Mouse (Mus musculus): ENCODE data around the gene Foxc2. TPM values are rescaled to one million over a fixed set of nuclear protein-coding genes. Genes with fewer than 3 reads are reported as not detected.

Foxc2 gene
- polyA plus RNA-seq, 1 experiment from 2014 or later = 17.0 TPM

- Histone ChIP-seq H3K4me1 (peaks cover 11% of the 10 kb centered on the region), H3K9me3 (no peaks in the 10 kb centered on the region), H3K27me3 (replicated peaks) (peaks cover 95% of the 10 kb centered on the region), H3K4me2 (replicated peaks) (no peak overlapping the region), H3K27ac (no peak overlapping the region), H3K9ac (no peak overlapping the region), H3K4me3 (0 out of 2 replicates have a peak overlapping the region, but pooled peaks have one; percentile 2), H3K36me3 (no peaks in the 10 kb centered on the region)
- WGBS = 1% methylated on average over 40 of the region's 40 CpGs
- no peak for ATAC-seq (ENCODE audit: low FRiP score, low read depth)
These were observed 26.9 kb upstream of the Foxc2 start for GRCm38 (mm10) chr8:121088871-121089630.

- H3K4me3 ChIP-seq = 0 out of 2 replicates have a peak overlapping the region, but pooled peaks have one; percentile 2
- H3K36me3 ChIP-seq = no peaks in the 10 kb centered on the region
- no peak overlapping the region for H3K4me2 ChIP-seq (replicated peaks)
- H3K4me1 ChIP-seq = peaks cover 3% of the 10 kb centered on the region
- 2% methylated on average over 32 of the region's 32 CpGs for WGBS
- H3K27me3 ChIP-seq (replicated peaks) = peaks cover 88% of the 10 kb centered on the region
- no peak overlapping the region for H3K9ac ChIP-seq
- ATAC-seq (ENCODE audit: low FRiP score, low read depth) = no peak
- H3K27ac ChIP-seq = no peak overlapping the region
- H3K9me3 ChIP-seq = no peaks in the 10 kb centered on the region
These were observed 26.2 kb upstream of the Foxc2 start for GRCm38 (mm10) chr8:121089631-121090380.

GRCm38 (mm10) chr8:121090716-121091115 lies 25.3 kb upstream of the Foxc2 start:
- Histone ChIP-seq H3K4me1 (no peaks in the 10 kb centered on the region), H3K4me2 (replicated peaks) (no peak overlapping the region), H3K27ac (no peak overlapping the region), H3K9ac (no peak overlapping the region), H3K27me3 (replicated peaks) (peaks cover 79% of the 10 kb centered on the region), H3K9me3 (no peaks in the 10 kb centered on the region), H3K36me3 (no peaks in the 10 kb centered on the region), H3K4me3 (no peak overlapping the region)
- WGBS = 0% methylated on average over 1 of the region's 1 CpGs
- no peak for ATAC-seq (ENCODE audit: low FRiP score, low read depth)

GRCm38 (mm10) chr8:121092141-121092540 lies 23.8 kb upstream of the Foxc2 start:
- peak; percentile 13; the same call in 1 of the 2 replicates for ATAC-seq (ENCODE audit: low FRiP score, low read depth)
- Histone ChIP-seq H3K36me3 (peaks cover 4% of the 10 kb centered on the region; the same call in 1 of the 2 replicates), H3K4me3 (no peak overlapping the region), H3K9ac (no peak overlapping the region), H3K9me3 (no peaks in the 10 kb centered on the region), H3K4me1 (no peaks in the 10 kb centered on the region), H3K4me2 (replicated peaks) (no peak overlapping the region), H3K27me3 (replicated peaks) (peaks cover 64% of the 10 kb centered on the region), H3K27ac (no peak overlapping the region)
- 32% methylated on average over 6 of the region's 6 CpGs for WGBS

- H3K36me3 ChIP-seq = peaks cover 9% of the 10 kb centered on the region
- H3K9me3 ChIP-seq = no peaks in the 10 kb centered on the region
- peak; percentile 51; the same call in 1 of the 2 replicates for ATAC-seq (ENCODE audit: low FRiP score, low read depth)
- peaks cover 60% of the 10 kb centered on the region for H3K27me3 ChIP-seq (replicated peaks)
- no peak overlapping the region for H3K27ac ChIP-seq
- 3% methylated on average over 16 of the region's 16 CpGs for WGBS
- no peak overlapping the region for H3K9ac ChIP-seq
- no peak overlapping the region for H3K4me2 ChIP-seq (replicated peaks)
- H3K4me1 ChIP-seq = no peaks in the 10 kb centered on the region
- no peak overlapping the region for H3K4me3 ChIP-seq
These were observed 23.3 kb upstream of the Foxc2 start for GRCm38 (mm10) chr8:121092627-121093026.

- ATAC-seq (ENCODE audit: low FRiP score, low read depth) = no peak
- peaks cover 52% of the 10 kb centered on the region for H3K27me3 ChIP-seq (replicated peaks)
- H3K4me1 ChIP-seq = no peaks in the 10 kb centered on the region
- H3K9me3 ChIP-seq = no peaks in the 10 kb centered on the region
- H3K36me3 ChIP-seq = peaks cover 17% of the 10 kb centered on the region
- H3K9ac ChIP-seq = no peak overlapping the region
- no peak overlapping the region for H3K4me3 ChIP-seq
- no peak overlapping the region for H3K27ac ChIP-seq
- WGBS = 49% methylated on average over 6 of the region's 6 CpGs
- H3K4me2 ChIP-seq (replicated peaks) = no peak overlapping the region
These were observed 22.5 kb upstream of the Foxc2 start for GRCm38 (mm10) chr8:121093496-121093895.

GRCm38 (mm10) chr8:121104049-121104818 lies 11.7 kb upstream of the Foxc2 start:
- no peak overlapping the region for H3K27ac ChIP-seq
- no peak overlapping the region for H3K9ac ChIP-seq
- ATAC-seq (ENCODE audit: low FRiP score, low read depth) = no peak
- no peak overlapping the region for H3K4me2 ChIP-seq (replicated peaks)
- H3K27me3 ChIP-seq (replicated peaks) = no peaks in the 10 kb centered on the region
- peaks cover 54% of the 10 kb centered on the region for H3K36me3 ChIP-seq
- no peaks in the 10 kb centered on the region for H3K9me3 ChIP-seq
- no peak overlapping the region for H3K4me3 ChIP-seq
- peaks cover 14% of the 10 kb centered on the region for H3K4me1 ChIP-seq
- WGBS = 51% methylated on average over 17 of the region's 17 CpGs

- Histone ChIP-seq H3K4me1 (peaks cover 14% of the 10 kb centered on the region), H3K9me3 (no peaks in the 10 kb centered on the region), H3K4me2 (replicated peaks) (peak within 1 kb of the TSS; percentile 90), H3K4me3 (peak within 1 kb of the TSS; percentile 74), H3K36me3 (peaks cover 16% of the 10 kb centered on the region; the same call in 1 of the 2 replicates), H3K27ac (peak within 1 kb of the TSS; percentile 54; the same call in 1 of the 2 replicates), H3K27me3 (replicated peaks) (peaks cover 22% of the 10 kb centered on the region), H3K9ac (peak within 1 kb of the TSS; percentile 90)
- 2% methylated on average over 75 of the region's 75 CpGs for WGBS
- peak; percentile 92 for ATAC-seq (ENCODE audit: low FRiP score, low read depth)
These were observed 8.0 kb upstream of the Foxc2 start, which contains the start of gene Mthfsd for GRCm38 (mm10) chr8:121107668-121108656. Mthfsd (minus strand) TSS chr8:121108392.

- no peak for ATAC-seq (ENCODE audit: low FRiP score, low read depth)
- peak overlapping the region; percentile 90 for H3K9ac ChIP-seq
- peak overlapping the region; percentile 74 for H3K4me3 ChIP-seq
- WGBS = 18% methylated on average over 5 of the region's 5 CpGs
- H3K27ac ChIP-seq = no peak overlapping the region
- H3K27me3 ChIP-seq (replicated peaks) = peaks cover 25% of the 10 kb centered on the region
- H3K4me2 ChIP-seq (replicated peaks) = peak overlapping the region; percentile 90
- peaks cover 17% of the 10 kb centered on the region for H3K4me1 ChIP-seq
- no peaks in the 10 kb centered on the region for H3K9me3 ChIP-seq
- H3K36me3 ChIP-seq = peaks cover 9% of the 10 kb centered on the region; the same call in 1 of the 2 replicates
These were observed 7.3 kb upstream of the Foxc2 start for GRCm38 (mm10) chr8:121108657-121109056.

GRCm38 (mm10) chr8:121111145-121111907 lies 4.6 kb upstream of the Foxc2 start:
- Histone ChIP-seq H3K36me3 (no peaks in the 10 kb centered on the region), H3K27me3 (replicated peaks) (peaks cover 50% of the 10 kb centered on the region), H3K27ac (no peak overlapping the region), H3K4me2 (replicated peaks) (no peak overlapping the region), H3K4me1 (peaks cover 20% of the 10 kb centered on the region), H3K9me3 (no peaks in the 10 kb centered on the region), H3K9ac (no peak overlapping the region), H3K4me3 (no peak overlapping the region)
- 44% methylated on average over 7 of the region's 7 CpGs for WGBS
- no peak for ATAC-seq (ENCODE audit: low FRiP score, low read depth)
